Mouse (Mus musculus): ENCODE measurements around the gene Cdr2.
"Not testable (repeated sequence)": the region's sequence is repeated elsewhere in the genome, so short reads cannot be mapped to it uniquely, and the experiment has no call there.

Gene Cdr2

DNA sequence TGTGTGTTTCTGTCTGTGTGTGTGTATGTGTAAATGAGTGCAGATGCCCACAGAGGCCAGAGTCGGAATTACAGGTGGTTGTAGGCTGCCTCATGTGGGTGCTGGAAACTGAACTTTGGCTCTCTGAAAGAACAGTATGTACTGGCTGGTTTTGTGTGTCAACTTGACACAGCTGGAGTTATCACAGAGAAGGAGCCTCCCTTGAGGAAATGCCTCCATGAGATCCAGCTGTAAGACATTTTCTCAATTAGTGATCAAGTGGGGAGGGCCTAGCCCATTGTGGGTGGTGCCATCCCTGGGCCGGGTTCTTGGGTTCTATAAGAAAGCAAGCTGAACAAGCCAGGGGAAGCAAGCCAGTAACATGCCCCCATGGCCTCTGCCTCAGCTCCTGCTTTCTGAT, 9.6 kb downstream of the Cdr2 start:
- not testable (repeated sequence) for DNase-seq (ENCODE audit: inconsistent age in 2 of 2, low spot score in 1 of 2)

DNA sequence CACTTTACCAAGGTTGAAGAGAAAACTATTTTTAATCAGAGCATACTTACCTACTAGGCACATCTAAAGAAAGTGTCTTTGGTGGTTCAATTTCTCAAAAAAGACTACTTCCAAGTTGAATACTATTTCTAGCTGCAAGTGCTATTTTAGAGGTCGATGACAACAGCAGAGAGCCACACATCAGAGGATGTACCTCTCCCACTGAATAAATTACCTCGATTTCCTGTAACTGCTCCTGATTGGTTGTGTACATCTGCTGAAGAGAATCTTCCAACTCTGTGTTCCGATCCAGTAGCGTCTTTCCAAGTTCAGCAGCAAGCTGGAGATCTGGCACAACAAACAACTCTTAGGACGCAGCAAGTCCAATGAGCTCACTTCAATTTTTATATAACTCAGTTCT, 12.0 kb downstream of the Cdr2 start:
- DNase-seq (ENCODE audit: inconsistent age in 2 of 2, low spot score in 1 of 2), result no peak

DNA sequence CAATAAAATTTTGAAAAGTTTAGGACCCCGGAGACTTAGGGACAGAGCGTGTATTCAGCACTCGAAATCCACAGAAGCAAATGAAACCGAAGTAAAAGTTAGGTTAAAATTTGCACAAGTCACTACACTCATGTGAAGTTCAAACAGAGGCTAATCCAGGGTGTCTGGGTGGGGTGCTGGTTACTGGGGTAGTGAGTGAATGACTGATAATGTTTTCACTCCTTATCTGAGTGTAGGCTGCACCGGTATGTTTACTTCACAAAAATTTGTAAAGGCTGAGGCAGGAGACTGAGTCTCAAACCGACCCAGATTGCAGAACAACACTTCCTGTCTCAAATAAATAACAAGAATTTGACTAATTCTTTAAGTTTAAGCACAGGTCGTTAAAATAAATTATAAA, 12.9 kb downstream of the Cdr2 start:
- no peak for DNase-seq (ENCODE audit: inconsistent age in 2 of 2, low spot score in 1 of 2)

DNA sequence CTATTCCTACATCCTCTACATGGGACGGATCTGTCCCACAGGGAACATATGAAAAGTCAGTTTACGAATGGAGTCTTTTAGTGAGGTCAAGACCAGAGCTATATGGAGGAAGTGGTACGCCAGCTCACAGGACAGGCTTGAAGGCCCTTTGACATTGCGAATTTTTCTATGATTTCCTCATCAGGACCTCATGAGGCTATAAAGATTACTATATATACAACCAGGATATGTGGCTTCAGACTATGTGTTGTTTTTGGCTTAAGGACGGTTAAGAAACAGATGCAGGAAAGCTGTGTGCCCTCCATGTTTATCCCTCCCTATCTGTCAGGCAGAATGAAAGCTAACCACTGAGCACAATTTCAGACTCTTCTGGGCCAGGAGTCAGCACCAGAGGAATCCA, 19.0 kb downstream of the Cdr2 start:
- DNase-seq (ENCODE audit: inconsistent age in 2 of 2, low spot score in 1 of 2), result no peak

DNA sequence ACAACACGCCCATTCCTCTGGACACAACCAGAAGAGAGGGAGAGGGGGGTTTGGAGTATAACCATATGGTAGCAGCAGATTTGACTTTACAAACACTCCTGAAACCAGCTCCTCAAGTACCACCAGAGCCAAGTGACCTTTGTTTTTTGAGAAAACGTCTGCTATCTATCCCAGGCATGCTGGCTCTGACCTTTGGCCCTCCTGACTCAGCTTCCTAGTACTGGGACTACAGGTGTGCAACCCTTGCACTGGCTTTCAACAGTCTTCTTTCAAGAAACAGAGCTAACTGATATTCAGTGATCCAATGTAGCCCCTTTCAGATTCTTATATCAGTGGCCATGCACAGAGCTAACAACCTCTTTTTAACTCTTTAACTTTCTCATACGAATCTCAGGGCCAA, 20.2 kb downstream of the Cdr2 start:
- no peak for DNase-seq (ENCODE audit: inconsistent age in 2 of 2, low spot score in 1 of 2)

DNA sequence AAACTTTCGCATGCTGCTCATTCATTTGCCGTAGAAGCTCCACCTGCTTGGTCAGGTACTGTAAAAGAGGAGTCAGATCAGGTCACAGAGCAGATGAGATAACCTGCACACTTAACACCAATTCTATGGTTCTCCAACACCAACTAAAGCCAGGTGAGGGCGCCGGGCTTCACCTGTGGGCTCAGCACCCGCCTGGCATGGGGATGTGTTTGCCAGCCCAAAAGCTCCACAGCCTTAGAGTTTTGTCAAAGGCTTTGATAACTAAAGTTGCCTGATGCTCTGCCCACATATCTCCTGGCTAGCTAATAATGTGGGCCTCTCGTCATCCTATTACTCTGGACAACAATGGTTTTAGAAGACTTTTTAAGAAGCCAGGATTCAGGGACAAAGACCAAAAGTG, 21.5 kb downstream of the Cdr2 start:
- DNase-seq (ENCODE audit: inconsistent age in 2 of 2, low spot score in 1 of 2), result no peak

DNA sequence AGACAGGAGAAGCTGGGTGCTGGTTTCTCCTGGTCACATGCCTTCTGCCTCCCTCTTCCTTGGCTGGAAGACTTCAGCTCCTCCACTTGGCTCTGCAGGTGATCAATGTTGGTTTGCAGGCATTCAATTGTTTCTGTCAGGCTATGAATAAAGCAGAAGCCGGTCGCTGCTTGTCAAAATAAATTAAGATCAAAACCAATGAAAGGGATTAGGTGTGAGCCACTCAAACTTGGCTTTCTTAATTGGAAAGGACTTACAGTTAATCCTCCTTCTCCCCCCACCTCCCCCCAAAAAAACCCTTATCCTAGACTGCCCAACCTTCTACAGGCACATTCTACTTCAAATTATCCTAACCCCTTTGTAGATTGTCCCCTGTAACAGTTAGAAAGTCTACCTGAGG, 22.0 kb downstream of the Cdr2 start:
- DNase-seq (ENCODE audit: inconsistent age in 2 of 2, low spot score in 1 of 2), result no peak

DNA sequence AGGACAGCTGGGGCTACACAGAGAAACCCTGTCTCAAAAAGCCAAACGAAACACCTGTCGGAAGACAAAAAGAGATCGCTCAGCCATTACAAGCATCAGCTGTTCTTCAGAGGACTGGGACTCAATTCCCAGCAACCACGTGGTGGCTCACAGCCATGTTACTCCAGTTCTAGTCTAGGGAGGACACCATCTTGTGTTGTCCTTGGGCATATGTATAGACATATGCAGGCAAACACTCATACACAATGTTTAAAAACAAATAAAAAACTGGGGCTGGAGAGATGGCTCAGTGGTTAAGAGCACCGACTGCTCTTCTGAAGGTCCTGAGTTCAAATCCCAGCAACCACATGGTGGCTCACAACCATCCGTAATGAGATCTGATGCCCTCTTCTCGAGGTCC, 28.5 kb downstream of the Cdr2 start:
- DNase-seq (ENCODE audit: inconsistent age in 2 of 2, low spot score in 1 of 2), result not testable (repeated sequence)

DNA sequence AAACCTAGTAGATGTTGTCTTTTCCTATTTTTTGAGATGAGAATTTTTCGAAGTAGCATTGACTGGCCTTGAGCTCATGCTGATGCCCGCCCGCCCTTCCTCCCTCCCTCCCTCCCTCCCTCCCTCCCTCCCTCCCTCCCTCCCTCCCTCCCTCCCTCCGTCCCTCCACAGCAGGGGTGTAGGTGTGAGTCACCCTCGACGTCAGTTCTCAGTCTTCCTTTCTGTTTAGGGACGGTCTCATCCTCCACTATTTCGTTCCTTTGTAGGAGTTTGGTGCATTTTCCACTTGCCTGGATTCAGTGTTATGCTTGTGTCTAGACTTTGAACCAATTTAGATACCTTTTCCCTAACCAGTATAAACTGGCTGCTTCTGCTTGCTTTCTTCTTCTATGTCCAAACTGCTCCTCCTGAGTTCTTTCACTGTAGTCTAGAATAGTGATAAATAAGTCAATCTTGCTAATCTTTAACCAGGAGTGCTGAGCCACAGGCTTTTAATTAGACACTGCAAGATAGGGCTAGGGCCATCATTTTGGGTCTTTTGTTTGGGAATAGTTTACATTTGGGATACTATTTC, 38.1 kb downstream of the Cdr2 start:
- DNase-seq (ENCODE audit: inconsistent age in 2 of 2, low spot score in 1 of 2), result peak; percentile 43 to 71

DNA sequence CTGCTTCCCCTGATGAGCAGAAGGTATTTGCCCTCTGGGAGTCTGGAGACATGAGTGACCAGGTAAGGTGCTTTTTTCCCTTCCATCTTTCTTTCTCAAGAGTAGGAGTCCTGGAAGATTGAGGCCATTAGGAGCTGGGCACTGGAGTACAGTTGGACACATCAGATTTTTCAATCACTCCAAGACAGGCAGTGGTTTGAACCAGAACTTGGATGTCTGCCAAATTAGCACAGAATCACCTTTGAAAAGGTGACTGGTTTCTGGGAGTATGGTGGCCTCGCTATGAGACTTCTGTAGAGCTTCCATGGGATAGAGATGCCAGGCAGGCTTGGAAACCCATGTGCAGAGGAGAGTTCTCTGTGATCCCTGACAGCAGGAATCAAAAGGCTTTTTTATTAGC, 39.6 kb downstream of the Cdr2 start:
- no peak for DNase-seq (ENCODE audit: inconsistent age in 2 of 2, low spot score in 1 of 2)

DNA sequence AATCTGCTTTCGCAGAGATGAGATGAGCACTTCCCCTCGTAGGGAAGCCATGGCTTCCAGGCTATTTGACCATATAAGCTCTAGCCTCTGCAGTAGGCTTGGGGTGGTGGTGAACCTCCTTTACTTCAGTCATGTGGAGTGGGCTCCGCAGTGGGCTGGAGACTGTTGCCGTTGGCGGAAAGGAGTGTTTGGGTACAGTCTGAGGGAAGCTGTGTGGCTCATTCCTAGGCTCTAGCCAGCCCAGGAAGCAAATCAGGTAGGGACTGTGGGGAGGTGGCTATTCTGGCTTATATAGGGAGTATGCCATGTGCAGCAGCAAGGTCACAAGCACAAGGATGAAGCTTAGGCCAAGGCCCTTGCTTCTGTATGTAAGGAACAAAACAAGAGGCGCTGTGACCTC, 40.9 kb downstream of the Cdr2 start:
- no peak for DNase-seq (ENCODE audit: inconsistent age in 2 of 2, low spot score in 1 of 2)

DNA sequence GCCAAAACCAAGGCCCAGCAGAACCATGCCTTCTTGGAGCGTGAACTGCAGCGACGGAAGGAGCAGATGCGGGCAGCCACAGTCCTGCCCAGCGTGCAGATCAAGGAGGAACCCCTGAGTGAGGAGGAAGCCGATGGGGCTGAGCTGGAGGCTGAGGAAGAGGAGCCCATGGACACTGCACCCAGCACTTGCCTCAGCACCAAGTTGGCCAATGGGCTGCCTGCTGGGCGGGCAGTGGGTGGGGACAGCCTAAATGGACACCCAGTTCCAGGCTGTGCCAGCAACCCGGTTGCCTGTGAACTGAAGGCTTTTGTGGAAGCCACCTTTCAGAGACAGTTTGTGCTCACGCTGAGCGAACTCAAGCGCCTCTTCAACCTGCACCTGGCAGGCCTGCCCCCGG, 41.8 kb downstream of the Cdr2 start:
- no peak for DNase-seq (ENCODE audit: inconsistent age in 2 of 2, low spot score in 1 of 2)

DNA sequence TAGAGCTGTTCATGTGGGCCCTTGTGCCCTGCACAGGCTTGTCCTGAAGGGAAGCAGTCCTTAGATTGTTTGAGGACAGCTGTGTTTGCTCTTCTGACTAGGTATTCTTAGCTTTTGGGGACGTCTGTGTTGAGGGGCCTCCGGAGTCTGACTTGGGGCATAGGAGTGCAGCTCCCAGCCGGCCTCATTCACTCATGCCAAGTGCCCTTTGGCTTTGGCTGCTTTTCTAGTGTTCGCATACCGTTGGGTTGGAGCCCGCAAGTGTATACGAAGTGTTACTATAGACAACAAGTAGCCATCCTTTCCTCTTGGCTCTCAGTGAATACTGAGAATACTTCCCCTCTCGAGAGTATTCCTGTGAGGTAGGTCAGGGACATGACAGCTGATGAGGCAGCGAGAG, 43.9 kb downstream of the Cdr2 start:
- no peak for DNase-seq (ENCODE audit: inconsistent age in 2 of 2, low spot score in 1 of 2)

DNA sequence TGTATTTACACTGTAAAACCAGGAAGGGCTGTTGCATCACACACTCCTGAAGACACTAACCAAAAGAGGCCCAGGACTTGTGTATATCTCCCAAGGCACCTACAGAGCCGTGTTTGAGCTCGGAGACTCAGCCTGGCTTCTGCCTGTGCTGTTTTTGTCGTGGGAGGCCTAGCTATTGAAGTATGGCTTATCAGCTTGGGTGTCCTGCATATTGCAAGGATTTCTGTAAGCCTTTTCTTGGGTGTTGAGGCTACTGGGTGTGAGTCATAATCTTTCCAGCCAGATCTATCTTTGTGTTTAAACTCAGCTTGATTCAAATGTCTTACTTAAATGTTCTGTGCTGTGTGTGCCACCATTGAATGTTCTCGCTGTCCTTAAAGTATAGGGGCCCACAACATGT, 45.6 kb downstream of the Cdr2 start:
- DNase-seq (ENCODE audit: inconsistent age in 2 of 2, low spot score in 1 of 2), result no peak

DNA sequence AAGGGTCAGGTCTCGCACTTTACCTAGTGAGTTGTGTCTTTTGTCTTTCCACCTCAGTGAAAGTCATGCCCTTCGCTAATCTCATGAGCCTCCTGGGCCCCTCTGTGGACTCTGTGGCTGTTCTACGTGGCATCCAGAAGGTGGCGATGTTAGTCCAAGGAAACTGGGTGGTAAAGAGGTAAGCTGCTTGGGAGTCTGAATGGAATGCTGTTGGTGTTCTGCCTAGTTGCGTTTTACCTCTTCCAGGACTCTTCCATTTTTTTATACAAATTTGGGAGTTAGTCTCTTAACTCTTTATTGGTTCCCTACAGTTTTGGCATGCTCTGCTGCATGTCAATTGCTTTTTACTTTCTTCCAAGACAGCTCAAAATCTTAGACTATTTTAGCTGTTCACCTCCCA, 47.4 kb downstream of the Cdr2 start:
- peak; percentile 60 to 85 for DNase-seq (ENCODE audit: inconsistent age in 2 of 2, low spot score in 1 of 2)

DNA sequence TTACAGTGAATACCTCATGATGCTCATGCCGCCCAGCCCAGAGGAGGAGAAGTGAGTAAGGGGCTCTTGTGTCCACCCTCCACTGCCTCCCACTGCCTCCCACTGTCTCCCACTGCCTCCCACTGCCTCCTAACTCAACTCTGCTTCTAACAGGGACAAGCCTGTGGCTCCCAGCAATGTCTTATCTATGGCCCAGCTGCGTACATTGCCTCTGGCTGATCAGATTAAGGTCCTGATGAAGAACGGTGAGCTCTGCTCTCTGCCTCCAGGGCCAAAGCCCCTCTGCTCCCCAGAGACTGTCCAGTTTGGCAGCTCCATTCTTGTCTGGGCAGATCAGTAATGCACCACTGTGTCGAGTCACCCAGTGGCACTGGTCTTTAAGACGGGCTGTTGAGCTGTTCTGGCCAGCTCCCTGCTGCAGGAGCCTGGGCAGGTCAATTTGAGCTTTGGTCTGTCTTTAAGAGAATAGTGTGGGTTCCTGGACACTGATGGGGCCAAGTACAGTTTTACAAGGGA, 48.4 kb downstream of the Cdr2 start:
- no peak for DNase-seq (ENCODE audit: inconsistent age in 2 of 2, low spot score in 1 of 2)

DNA sequence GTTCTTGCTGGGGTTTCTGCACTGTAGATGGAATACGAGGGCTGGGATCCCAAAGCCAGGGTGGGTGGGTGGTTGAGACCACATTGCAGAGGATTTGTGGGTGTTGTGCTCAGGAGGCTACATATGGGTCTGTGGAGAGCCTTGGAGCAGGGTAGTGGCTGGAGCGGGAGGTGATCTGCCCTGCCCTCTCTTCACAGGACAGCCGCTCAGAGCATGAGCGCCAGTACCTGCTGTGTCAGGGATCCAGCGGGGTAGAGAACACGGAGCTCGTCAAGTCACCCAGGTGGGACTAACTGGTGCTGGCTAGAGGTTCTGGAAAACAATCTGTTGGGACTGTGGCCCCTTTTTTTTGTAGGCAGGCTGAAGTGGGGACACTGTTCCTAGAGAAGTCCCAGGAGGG, 49.0 kb downstream of the Cdr2 start:
- no peak for DNase-seq (ENCODE audit: inconsistent age in 2 of 2, low spot score in 1 of 2)

DNA sequence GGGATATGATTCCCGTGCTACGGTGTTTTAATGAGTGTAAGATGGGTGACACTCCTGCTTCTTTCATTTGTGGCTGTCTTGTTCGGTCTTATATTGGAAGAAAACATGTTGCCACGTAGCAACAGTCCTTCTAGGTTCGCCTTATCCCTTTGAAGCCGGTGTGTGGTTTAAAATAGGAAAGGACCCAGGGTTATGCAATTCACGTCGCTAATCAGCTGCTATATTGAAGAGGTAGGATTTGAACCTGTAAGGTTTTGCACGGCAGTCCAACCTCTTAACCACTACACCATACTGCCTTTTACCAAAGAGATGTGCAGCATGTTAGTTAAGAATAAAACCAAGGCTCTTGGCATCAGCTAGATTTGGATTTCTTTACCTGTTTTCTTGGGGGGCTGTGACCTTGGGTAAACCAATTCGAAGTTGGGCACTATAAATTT, 63.6 kb downstream of the Cdr2 start:
- DNase-seq (ENCODE audit: inconsistent age in 2 of 2, low spot score in 1 of 2), result peak; percentile 62 to 95

DNA sequence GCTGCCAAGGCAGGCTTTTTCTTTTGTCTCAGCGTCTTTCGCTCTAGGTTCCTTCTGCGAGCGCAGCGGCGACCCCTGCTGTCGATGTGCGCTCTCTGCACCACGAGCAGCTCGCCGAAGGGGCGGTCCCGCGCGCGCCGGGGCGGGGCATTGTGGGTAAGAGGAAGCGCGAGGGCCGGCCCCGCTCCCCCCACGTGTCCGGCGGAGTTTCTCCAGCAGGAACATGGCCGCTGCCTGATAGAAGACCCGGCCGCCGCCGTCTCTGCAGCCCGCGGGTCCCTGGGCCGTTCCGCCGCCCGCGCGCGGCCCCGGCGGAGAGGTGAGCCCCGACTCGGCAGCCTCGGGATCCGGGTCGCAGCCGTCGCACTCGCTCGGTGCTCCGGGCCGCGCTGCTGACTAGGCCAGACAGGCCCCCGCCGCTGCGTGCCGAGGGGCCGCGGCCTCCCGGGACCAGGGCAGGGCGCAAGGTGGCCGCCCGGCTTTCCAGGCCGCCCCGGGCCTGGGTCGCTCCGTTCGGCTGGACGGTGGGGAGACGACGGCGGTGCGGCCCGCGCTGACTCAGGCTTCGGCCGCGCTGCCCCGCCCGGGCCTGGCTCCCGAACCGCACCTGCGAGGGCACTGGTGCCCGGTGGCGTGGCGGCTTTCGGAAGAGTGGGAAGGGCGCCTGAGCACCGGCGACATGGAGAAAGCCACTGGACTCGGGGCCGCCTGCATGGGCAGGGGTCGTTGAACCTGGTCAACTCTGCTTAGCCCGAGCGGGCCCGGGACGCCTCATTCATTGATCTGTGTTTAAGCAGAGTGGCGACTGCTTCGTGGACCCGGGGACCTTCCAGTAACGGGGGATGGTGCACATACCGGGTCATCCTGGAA, 64.3 kb downstream of the Cdr2 start, which contains the start of gene Polr3e:
Polr3e (plus strand) TSS at position 153 of the 870 bp plus-strand sequence.
- peak; percentile 100 for DNase-seq (ENCODE audit: inconsistent age in 2 of 2, low spot score in 1 of 2)

DNA sequence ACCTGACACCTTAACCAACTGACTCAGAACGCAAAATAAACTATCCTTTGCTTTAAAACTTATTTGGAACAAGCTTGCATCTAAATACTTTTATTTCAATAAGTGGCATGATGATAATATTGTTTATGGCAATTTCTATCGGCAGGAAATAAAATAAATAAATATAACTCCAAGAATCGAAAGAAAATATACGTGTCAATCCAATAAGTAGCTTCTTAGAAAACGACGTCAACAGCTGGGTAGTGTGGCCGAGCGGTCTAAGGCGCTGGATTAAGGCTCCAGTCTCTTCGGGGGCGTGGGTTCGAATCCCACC, 64.9 kb downstream of the Cdr2 start:
- DNase-seq (ENCODE audit: inconsistent age in 2 of 2, low spot score in 1 of 2), result no peak

DNA sequence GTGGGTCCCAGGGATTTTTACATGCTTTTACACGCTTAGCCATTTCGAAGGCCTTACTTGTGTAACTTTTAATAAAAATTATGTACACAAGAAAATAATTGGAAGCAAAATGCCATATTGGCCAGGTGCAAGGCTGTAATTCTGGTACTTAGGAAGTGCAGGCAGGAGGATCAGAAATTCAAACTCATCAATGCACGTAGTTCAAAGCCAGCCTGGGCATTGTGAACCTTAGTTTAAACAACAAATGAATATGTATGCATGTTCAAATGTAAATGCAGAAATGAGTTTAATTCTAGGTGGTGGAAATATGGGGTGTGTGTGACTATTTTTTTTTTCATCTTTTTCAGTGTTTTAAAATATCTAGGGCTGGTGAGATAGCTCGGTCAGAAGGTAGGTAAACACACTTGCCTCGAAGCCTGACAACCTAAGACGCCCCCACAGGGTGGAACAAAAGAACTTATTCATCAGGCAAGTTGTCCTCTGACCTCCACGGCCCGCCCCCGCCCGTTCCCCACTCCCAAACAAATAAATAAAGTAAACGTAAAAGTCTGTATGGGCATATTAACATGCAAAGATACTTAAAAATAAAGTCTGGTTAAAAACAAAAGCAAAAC, 65.7 kb downstream of the Cdr2 start:
- DNase-seq (ENCODE audit: inconsistent age in 2 of 2, low spot score in 1 of 2), result peak in 1 of 2 experiments; percentile 32

DNA sequence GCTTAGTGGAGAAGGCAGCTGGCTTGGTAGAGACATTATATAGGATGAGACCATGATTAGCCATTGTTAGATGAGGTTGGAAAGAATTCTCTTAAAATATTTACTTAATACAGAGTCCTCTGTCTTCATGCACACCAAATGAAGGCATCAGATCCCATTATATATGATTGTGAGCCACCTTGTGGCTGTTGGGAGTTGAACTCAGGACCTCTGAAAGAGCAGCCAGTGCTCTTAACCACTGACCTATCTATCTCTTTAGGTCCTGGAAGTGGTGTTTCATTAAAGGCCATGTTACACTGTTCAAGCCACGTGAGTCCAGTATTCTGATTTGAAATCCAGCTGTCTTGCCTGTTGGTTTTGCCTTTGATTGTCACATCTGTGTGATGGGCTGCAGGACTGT, 68.8 kb downstream of the Cdr2 start:
- DNase-seq (ENCODE audit: inconsistent age in 2 of 2, low spot score in 1 of 2), result peak in 1 of 2 experiments; percentile 53
